Mouse (Mus musculus) stomach, postnatal 0 days (tissue): ENCODE measurements at regions not wholly inside any gene's neighbourhood (a gene's known extent, or its start where the extent isn't known, plus 50 kb on each side); places are given as distances from the start of the nearest gene placed in this dataset.
A peak's percentile ranks its signal among the peaks of the same experiment; 100 is the strongest.

Experiments
- ATAC-seq: fragments of 200-750 bp; cut with Nextera tagmentation; 2 replicates; pipeline ENCODE4 v1.8.0; 2017; ENCODE audit not compliant: low FRiP score, low TSS enrichment
- DNase-seq: peaks from one replicate; pipeline ENCODE4 v3.0.0-alpha.2; 2016; ENCODE audit warnings: low spot score
- H3K27ac ChIP-seq: fragments of 300-500 bp; sonication (generic); replicated peaks from 2 replicates; pipeline ENCODE4 v1.5.1; 2014; ENCODE audit warnings: mild to moderate bottlenecking, control low read depth
- H3K27me3 ChIP-seq: fragments of 300-500 bp; sonication (generic); 2 replicates; pipeline ENCODE4 v1.6.1; 2014; ENCODE audit warnings: low read length; ENCODE audit not compliant: control insufficient read depth, insufficient read depth
- H3K36me3 ChIP-seq: fragments of 300-500 bp; sonication (generic); 2 replicates; pipeline ENCODE4 v1.6.1; 2014; ENCODE audit warnings: low read length, mixed read lengths; ENCODE audit not compliant: control insufficient read depth, insufficient read depth
- H3K4me1 ChIP-seq: fragments of 300-500 bp; sonication (generic); replicated peaks from 2 replicates; pipeline ENCODE4 v1.6.1; 2014; ENCODE audit warnings: antibody characterized with exemption; ENCODE audit not compliant: control insufficient read depth, insufficient read depth
- H3K4me2 ChIP-seq: fragments of 300-500 bp; sonication (generic); replicated peaks from 2 replicates; pipeline ENCODE4 v1.6.1; 2014; ENCODE audit warnings: low read depth, mild to moderate bottlenecking, control low read depth, moderate library complexity
- H3K4me3 ChIP-seq: fragments of 300-500 bp; sonication (generic); 2 replicates; pipeline ENCODE4 v1.5.1; 2014; ENCODE audit warnings: low read depth, low read length, control low read depth
- H3K9ac ChIP-seq: fragments of 300-500 bp; sonication (generic); 2 replicates; pipeline ENCODE4 v1.6.1; 2014; ENCODE audit warnings: mild to moderate bottlenecking, low read length, control low read depth, mixed read lengths
- H3K9me3 ChIP-seq: fragments of 300-500 bp; sonication (generic); 2 replicates; pipeline ENCODE4 v1.6.1; 2016; ENCODE audit warnings: low read length; ENCODE audit not compliant: control insufficient read depth
- CTCF ChIP-seq: IDR thresholded peaks from 2 replicates; pipeline ENCODE4 v1.5.1; 2016; ENCODE audit warnings: antibody characterized with exemption, low read depth, mild to moderate bottlenecking, moderate library complexity
- EP300 ChIP-seq: optimal IDR thresholded peaks from 2 replicates; pipeline ENCODE3; 2016; ENCODE audit warnings: antibody characterized with exemption
- WGBS: fragments of 180-500 bp; shearing (Covaris S2); extraction: QIAGEN DNeasy Blood & Tissue Kit; methylation state at CpG from one replicate; pipeline ENCODE4 v1.1.7; 2014; 5-methylcytosine and 5-hydroxymethylcytosine counted together

DNA sequence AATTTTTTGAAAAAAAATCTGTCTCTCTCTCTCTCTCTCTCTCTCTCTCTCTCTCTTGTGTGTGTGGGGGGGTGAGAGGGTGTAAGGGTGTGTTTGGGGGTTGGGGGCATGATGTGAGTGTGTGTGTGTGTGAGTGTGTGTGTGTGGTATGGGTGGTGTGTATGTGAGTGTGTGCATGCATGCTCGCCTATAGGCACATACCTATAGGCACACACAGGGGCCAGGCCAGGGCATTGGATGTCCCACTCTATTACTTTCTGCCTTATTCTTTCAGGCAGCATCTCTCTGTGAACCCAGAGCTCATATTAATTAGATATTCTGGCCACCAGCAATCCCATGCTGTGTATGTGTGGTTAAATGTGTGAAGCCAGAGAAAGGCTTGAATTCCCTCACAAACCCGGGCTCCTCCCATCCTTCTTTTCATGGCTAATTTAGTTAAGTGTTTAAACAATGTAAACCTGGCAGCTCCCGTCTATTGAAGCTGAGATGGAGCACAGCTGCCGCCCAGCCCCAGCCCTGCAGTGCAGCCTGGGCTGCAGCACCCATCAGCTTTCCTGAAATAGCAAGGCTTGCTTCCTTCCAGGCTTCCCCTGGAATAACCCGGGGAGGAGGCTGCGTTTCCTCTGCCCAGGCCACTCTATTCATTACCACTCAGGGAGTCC, 288.8 kb upstream of the Zfp637 start:
- peak; percentile 90 for ATAC-seq

DNA sequence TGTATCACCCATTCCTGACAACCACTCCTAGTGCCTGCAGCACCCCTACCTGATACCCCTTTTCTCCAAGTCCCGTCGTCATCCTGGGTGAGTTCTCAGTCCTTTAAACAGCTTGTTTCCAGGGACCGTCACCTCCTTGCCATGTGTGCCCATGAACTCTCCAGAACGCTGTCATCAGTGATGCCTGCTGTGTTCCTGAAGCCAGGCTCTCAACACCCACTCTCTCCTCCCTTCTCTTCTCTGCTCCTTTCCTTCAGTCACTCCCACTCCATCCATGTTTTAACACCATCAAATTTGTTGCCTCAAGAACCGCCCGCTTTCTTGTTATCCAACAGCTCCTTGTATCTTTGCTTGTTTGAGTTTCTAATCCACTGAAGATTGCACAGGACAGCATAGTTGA, 277.8 kb upstream of the Zfp637 start:
- 82% methylated on average over 6 of the region's 6 CpGs for WGBS
- Histone ChIP-seq H3K4me3 (no peak overlapping the region), H3K9ac (no peak overlapping the region), H3K4me2 (no peak overlapping the region), H3K4me1 (no peaks in the 10 kb centered on the region), H3K27me3 (no peaks in the 10 kb centered on the region), H3K27ac (no peak overlapping the region), H3K36me3 (no peaks in the 10 kb centered on the region), H3K9me3 (no peaks in the 10 kb centered on the region)
- ATAC-seq (no peak), DNase-seq (no peak)
- TF ChIP-seq CTCF (no peak), EP300 (no peak)

More for the DNA sequence above, 288.8 kb upstream of the Zfp637 start:
- Histone ChIP-seq H3K36me3 (no peaks in the 10 kb centered on the region), H3K4me3 (no peak overlapping the region), H3K9ac (no peak overlapping the region), H3K9me3 (no peaks in the 10 kb centered on the region), H3K27me3 (no peaks in the 10 kb centered on the region), H3K27ac (peak overlapping the region; percentile 63), H3K4me2 (no peak overlapping the region), H3K4me1 (no peaks in the 10 kb centered on the region)
- 12% methylated on average over 6 of the region's 6 CpGs for WGBS
- TF ChIP-seq CTCF (peak; percentile 14; the same call in 1 of the 2 replicates), EP300 (no peak)
- DNase-seq, result peak; percentile 32

DNA sequence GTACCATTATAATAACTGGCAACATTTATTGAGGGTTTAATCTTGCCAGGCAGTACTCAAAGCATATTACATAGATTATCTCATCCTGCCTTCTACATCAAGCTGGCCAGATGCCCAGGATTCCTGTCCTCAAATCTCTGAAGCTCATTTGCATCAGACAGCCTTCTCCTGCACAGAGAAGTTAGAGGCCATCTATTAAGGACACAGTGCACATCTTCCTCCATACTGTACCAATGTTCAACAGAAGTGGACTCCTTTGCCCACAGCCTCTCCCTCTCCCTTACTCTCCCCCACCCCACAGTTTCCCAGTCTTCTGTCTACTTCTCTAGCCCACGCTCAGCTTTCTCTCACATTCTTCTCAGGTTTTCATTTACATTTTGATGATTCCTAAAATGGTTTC, 277.3 kb upstream of the Zfp637 start:
- Histone ChIP-seq H3K4me1 (no peaks in the 10 kb centered on the region), H3K27me3 (no peaks in the 10 kb centered on the region), H3K4me3 (no peak overlapping the region), H3K36me3 (no peaks in the 10 kb centered on the region), H3K4me2 (no peak overlapping the region), H3K9me3 (no peaks in the 10 kb centered on the region), H3K9ac (no peak overlapping the region), H3K27ac (no peak overlapping the region)
- TF ChIP-seq CTCF, result no peak
- TF ChIP-seq EP300, result no peak
- 91% methylated on average over 1 of the region's 1 CpGs for WGBS
- DNase-seq (no peak), ATAC-seq (no peak)

DNA sequence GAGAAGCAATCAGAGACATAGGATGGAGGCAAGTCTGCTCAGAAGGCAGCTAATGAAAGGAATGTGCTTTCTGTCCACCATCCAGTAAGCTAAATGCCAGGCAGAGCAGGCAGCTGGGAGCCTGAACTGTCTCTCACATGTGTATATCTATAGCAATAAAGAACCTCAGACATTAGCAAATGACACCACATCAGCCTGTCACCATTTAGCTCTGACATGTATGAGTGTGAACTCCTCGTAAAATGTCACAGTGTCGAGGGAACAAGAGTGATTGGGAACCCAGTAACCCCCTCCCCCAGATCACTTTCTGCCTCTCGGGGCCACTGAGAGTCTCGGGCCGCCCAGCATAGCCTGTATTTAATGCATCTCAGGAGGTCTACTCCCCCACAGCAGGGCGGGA, 274.2 kb upstream of the Zfp637 start:
- no peak for TF ChIP-seq CTCF
- TF ChIP-seq EP300, result no peak
- DNase-seq, result no peak
- WGBS, result 75% methylated on average over 6 of the region's 6 CpGs
- ATAC-seq, result no peak
- Histone ChIP-seq H3K9me3 (no peaks in the 10 kb centered on the region), H3K36me3 (no peaks in the 10 kb centered on the region), H3K4me1 (no peaks in the 10 kb centered on the region), H3K9ac (no peak overlapping the region), H3K27me3 (no peaks in the 10 kb centered on the region), H3K4me3 (no peak overlapping the region), H3K27ac (no peak overlapping the region), H3K4me2 (no peak overlapping the region)

DNA sequence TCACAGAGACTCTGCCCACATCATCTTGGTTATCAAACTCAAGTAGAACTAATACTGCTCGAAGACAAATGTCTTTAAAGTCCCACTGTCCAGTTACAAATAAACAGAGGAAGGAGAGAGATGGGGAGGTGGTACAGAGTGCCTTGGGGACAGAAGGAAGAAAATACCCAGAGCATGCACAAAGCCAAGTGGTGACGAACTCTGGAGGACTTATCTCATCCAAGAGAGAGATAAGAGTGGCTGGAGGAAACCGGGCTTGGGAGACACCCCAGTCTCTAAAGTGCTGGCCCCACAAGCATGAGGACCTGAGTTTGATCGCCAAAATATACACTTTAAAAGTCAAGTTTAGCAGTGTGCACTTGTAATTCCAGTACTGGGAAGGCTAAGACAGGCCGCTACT, 273.3 kb upstream of the Zfp637 start:
- H3K4me1 ChIP-seq, result no peaks in the 10 kb centered on the region
- H3K36me3 ChIP-seq, result no peaks in the 10 kb centered on the region
- ATAC-seq, result no peak
- H3K9me3 ChIP-seq, result no peaks in the 10 kb centered on the region
- WGBS, result 74% methylated on average over 5 of the region's 5 CpGs
- H3K27ac ChIP-seq, result no peak overlapping the region
- H3K4me2 ChIP-seq, result no peak overlapping the region
- no peak overlapping the region for H3K4me3 ChIP-seq
- H3K27me3 ChIP-seq, result no peaks in the 10 kb centered on the region
- no peak overlapping the region for H3K9ac ChIP-seq
- TF ChIP-seq CTCF (no peak), EP300 (no peak)
- no peak for DNase-seq

DNA sequence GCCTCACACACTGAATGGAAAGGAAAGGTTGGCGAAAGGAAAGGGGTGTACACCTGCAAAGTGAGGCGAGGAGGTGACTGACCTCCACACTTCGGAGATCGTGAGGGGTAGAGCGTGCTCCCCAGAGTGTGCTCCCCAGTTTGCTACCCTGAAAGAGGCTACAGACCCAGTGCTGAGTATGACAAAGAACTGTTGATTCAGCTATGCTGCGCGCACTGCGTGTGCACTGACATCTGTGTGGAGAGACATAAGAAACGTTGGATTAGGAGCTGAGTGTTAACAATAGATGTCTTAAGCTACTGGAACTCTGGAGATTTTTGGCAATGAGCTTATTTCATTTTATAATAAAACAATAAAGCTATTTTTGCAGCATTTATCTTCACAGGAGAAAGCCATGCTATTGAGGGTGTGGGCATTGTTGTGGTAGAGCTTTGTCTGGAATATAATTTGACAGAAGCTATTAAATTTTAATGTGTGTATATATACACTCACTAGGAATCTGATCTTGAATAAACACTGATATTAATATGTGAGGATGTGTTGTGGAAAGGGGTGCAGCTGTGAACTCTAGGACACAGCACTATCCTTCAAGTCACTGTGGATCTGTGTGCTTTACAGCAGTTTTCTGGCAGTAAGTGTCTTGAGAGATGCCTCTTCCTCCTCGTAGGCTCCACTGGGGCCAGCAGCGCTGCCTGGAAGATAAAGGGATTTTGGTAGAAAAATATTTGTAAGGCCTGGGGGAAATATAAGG, 271.2 kb upstream of the Zfp637 start:
- no peak overlapping the region for H3K4me2 ChIP-seq
- no peak overlapping the region for H3K27ac ChIP-seq
- H3K27me3 ChIP-seq, result no peaks in the 10 kb centered on the region
- DNase-seq (no peak), ATAC-seq (no peak)
- H3K4me1 ChIP-seq, result no peaks in the 10 kb centered on the region
- no peak overlapping the region for H3K4me3 ChIP-seq
- H3K9me3 ChIP-seq, result no peaks in the 10 kb centered on the region
- H3K9ac ChIP-seq, result no peak overlapping the region
- 55% methylated on average over 11 of the region's 11 CpGs for WGBS
- TF ChIP-seq EP300 (no peak), CTCF (no peak)
- no peaks in the 10 kb centered on the region for H3K36me3 ChIP-seq
